In genomic region chr10:41163108-41163507, GRCm38 (mm10) we compare ENCODE assay signal across 31 mouse cellular contexts.
DNase-seq lines count a peak whose midpoint lies in the region; ATAC-seq and TF ChIP-seq lines count a peak whose summit lies in the region.
"Had no signal": no experiment of that assay in that cellular context is flagged by ENCODE, and none has a peak within 500 bp of the region (broad histone marks: within the 10 kb centered on the region; RNA-seq: fewer than 3 reads in every experiment).

No protein-coding gene starts in this region.

- DNase-seq in heart, adult 11 months: peak; percentile 63
- DNase-seq in heart, adult 2 months: no peak
- DNase-seq in 3T3-L1 (ENCODE audit: low read depth, low spot score): peak; percentile 39
- peak; percentile 38 for DNase-seq in MN1 (ENCODE audit: low spot score)
- peak; percentile 3 for DNase-seq in stomach, postnatal 0 days (ENCODE audit: low spot score)
- DNase-seq in layer of hippocampus, adult 18-20 months (ENCODE audit: low spot score in 2 of 2): no peak
- DNase-seq in limb, embryonic 10.5 days (ENCODE audit: low spot score): no peak
- DNase-seq: adrenal gland, postnatal 10 days; adrenal gland, postnatal 36 days; cerebellum, adult 11 months; cerebellum, adult 2 months; cerebellum, adult 9-11 months; cerebellum, postnatal 25 days; embryo, embryonic 11 days; gastrocnemius, postnatal 10 days; gastrocnemius, postnatal 36 days; heart, postnatal 10 days; heart, postnatal 36 days had no signal

- TF ChIP-seq EP300 in heart, adult 2 months (IDR thresholded peaks at IDR 0.05; ENCODE audit: insufficient read depth, low read depth, low read length): no peak
- TF ChIP-seq EP300 in stomach, postnatal 0 days (optimal IDR thresholded peaks at IDR 0.05): no peak

- H3K27me3 ChIP-seq in heart, adult 2 months (ENCODE audit: control insufficient read depth, insufficient read depth, low read length): no peaks in the 10 kb centered on the region
- H3K27me3 ChIP-seq in stomach, postnatal 0 days (ENCODE audit: control insufficient read depth, insufficient read depth, low read length): no peaks in the 10 kb centered on the region
- no peaks in the 10 kb centered on the region for H3K27me3 ChIP-seq in limb, embryonic 10.5 days (ENCODE audit: low read depth, poor library complexity, severe bottlenecking)
- H3K27me3 ChIP-seq: embryonic facial prominence, embryonic 13.5 days; forebrain, embryonic 12.5 days; forebrain, embryonic 15.5 days; heart, embryonic 12.5 days; heart, embryonic 15.5 days; hindbrain, embryonic 13.5 days had no signal

- H3K4me3 ChIP-seq in heart, adult 2 months: no peak overlapping the region
- H3K4me3 ChIP-seq in stomach, postnatal 0 days (ENCODE audit: low read depth, low read length): no peak overlapping the region
- no peak overlapping the region for H3K4me3 ChIP-seq in limb, embryonic 10.5 days
- H3K4me3 ChIP-seq: embryonic facial prominence, embryonic 10.5 days; embryonic facial prominence, embryonic 13.5 days; erythroblast, embryonic 14.5 days; forebrain, embryonic 12.5 days; forebrain, embryonic 15.5 days; heart, embryonic 12.5 days; heart, embryonic 15.5 days; hindbrain, embryonic 10.5 days; hindbrain, embryonic 13.5 days had no signal

- no peak overlapping the region for H3K27ac ChIP-seq in heart, adult 2 months
- H3K27ac ChIP-seq in stomach, postnatal 0 days (replicated peaks): no peak overlapping the region
- no peak overlapping the region for H3K27ac ChIP-seq in limb, embryonic 10.5 days
- H3K27ac ChIP-seq: embryonic facial prominence, embryonic 10.5 days; embryonic facial prominence, embryonic 13.5 days; forebrain, embryonic 12.5 days; forebrain, embryonic 15.5 days; heart, embryonic 15.5 days; hindbrain, embryonic 10.5 days; hindbrain, embryonic 13.5 days had no signal

- 38% methylated on average over 2 of the region's 2 CpGs for WGBS in heart, adult 2 months
- WGBS in stomach, postnatal 0 days: 64% methylated on average over 2 of the region's 2 CpGs
- WGBS in limb, embryonic 10.5 days: 86% methylated on average over 2 of the region's 2 CpGs

- H3K4me2 ChIP-seq in stomach, postnatal 0 days (replicated peaks; ENCODE audit: low read depth): no peak overlapping the region
- H3K4me2 ChIP-seq: embryonic facial prominence, embryonic 13.5 days; forebrain, embryonic 12.5 days; forebrain, embryonic 15.5 days; heart, embryonic 12.5 days; heart, embryonic 15.5 days; hindbrain, embryonic 13.5 days had no signal

- TF ChIP-seq POLR2A in heart, adult 2 months (IDR thresholded peaks at IDR 0.05; ENCODE audit: insufficient read depth, low read depth, low read length): no peak

- intact Hi-C loops in heart, adult 2 months (cut with DNase I): no loop called here

- ATAC-seq in stomach, postnatal 0 days (ENCODE audit: low FRiP score, low TSS enrichment): no peak
- ATAC-seq: activated CD4-positive, CD25-positive, alpha-beta regulatory T cell, adult 4 months; CD4-positive, CD25-positive, alpha-beta regulatory T cell, adult 4 months; forebrain, embryonic 15.5 days; hindbrain, embryonic 16.5 days; intestine, embryonic 16.5 days had no signal

- no peak overlapping the region for H3K9ac ChIP-seq in heart, adult 2 months (ENCODE audit: low read depth, low read length)
- no peak overlapping the region for H3K9ac ChIP-seq in stomach, postnatal 0 days (ENCODE audit: low read length)
- H3K9ac ChIP-seq: embryonic facial prominence, embryonic 13.5 days; forebrain, embryonic 12.5 days; forebrain, embryonic 15.5 days; heart, embryonic 12.5 days; heart, embryonic 15.5 days; hindbrain, embryonic 13.5 days had no signal

- no peaks in the 10 kb centered on the region for H3K4me1 ChIP-seq in heart, adult 2 months (ENCODE audit: control insufficient read depth, insufficient read depth, low read length)
- H3K4me1 ChIP-seq in stomach, postnatal 0 days (replicated peaks; ENCODE audit: control insufficient read depth, insufficient read depth): no peaks in the 10 kb centered on the region
- no peaks in the 10 kb centered on the region for H3K4me1 ChIP-seq in limb, embryonic 10.5 days
- H3K4me1 ChIP-seq: embryonic facial prominence, embryonic 10.5 days; embryonic facial prominence, embryonic 13.5 days; forebrain, embryonic 12.5 days; forebrain, embryonic 15.5 days; heart, embryonic 12.5 days; heart, embryonic 15.5 days; hindbrain, embryonic 10.5 days; hindbrain, embryonic 13.5 days had no signal

- no peaks in the 10 kb centered on the region for H3K79me2 ChIP-seq in heart, adult 2 months (replicated peaks; ENCODE audit: control insufficient read depth, insufficient read depth, low read length)

- no peaks in the 10 kb centered on the region for H3K36me3 ChIP-seq in heart, adult 2 months (ENCODE audit: control insufficient read depth, insufficient read depth, low read length)
- no peaks in the 10 kb centered on the region for H3K36me3 ChIP-seq in stomach, postnatal 0 days (ENCODE audit: control insufficient read depth, insufficient read depth, low read length)
- no peaks in the 10 kb centered on the region for H3K36me3 ChIP-seq in limb, embryonic 10.5 days
- H3K36me3 ChIP-seq: embryonic facial prominence, embryonic 10.5 days; embryonic facial prominence, embryonic 13.5 days; forebrain, embryonic 12.5 days; forebrain, embryonic 15.5 days; heart, embryonic 12.5 days; heart, embryonic 15.5 days; hindbrain, embryonic 10.5 days; hindbrain, embryonic 13.5 days had no signal

- TF ChIP-seq CTCF in heart, adult 2 months (IDR thresholded peaks at IDR 0.05): no peak
- TF ChIP-seq CTCF in stomach, postnatal 0 days (IDR thresholded peaks at IDR 0.05; ENCODE audit: low read depth): no peak

- no peaks in the 10 kb centered on the region for H3K9me3 ChIP-seq in stomach, postnatal 0 days (ENCODE audit: control insufficient read depth, low read length)
- no peaks in the 10 kb centered on the region for H3K9me3 ChIP-seq in limb, embryonic 10.5 days (replicated peaks)
- H3K9me3 ChIP-seq: embryonic facial prominence, embryonic 10.5 days; embryonic facial prominence, embryonic 13.5 days; forebrain, embryonic 12.5 days; forebrain, embryonic 15.5 days; heart, embryonic 12.5 days; heart, embryonic 15.5 days; hindbrain, embryonic 10.5 days; hindbrain, embryonic 13.5 days had no signal

Comparison
In these comparisons a context has a peak if more than half of its experiments do, and no peak if none do; other contexts are left out.
1. DNase-seq: peak in heart, adult 11 months (single experiment), 3T3-L1 (single experiment), MN1 (single experiment) and stomach, postnatal 0 days (single experiment); none in heart, adult 2 months (0 of 2), layer of hippocampus, adult 18-20 months (0 of 2) and limb, embryonic 10.5 days (single experiment).